Mouse (Mus musculus) Patski (cell line): Measurements from ENCODE around the gene Gtdc1. TPM values are rescaled to one million over a fixed set of nuclear protein-coding genes. Genes with fewer than 3 reads are reported as not detected.

Experiments used
- ATAC-seq: fragments of 100-300 bp; one replicate; pipeline ENCODE4 v1.8.0; 2021
- CTCF ChIA-PET: fragments of 350-600 bp; sonication (Branson Sonifier 250); formaldehyde crosslinking; loops from one replicate; lab custom pipeline; 2022; ENCODE audit warnings: inconsistent platforms; lab: Charles Lee
- POLR2A ChIA-PET: fragments of 350-600 bp; sonication (Branson Sonifier 250); formaldehyde crosslinking; loops from one replicate; lab custom pipeline; 2022; ENCODE audit warnings: antibody characterized with exemption, inconsistent platforms; lab: Charles Lee
- DNase-seq: peaks from one replicate; pipeline ENCODE4 v3.0.0-alpha.2; 2011; ENCODE audit warnings: low read depth, low spot score
- H3K27me3 ChIP-seq: fragments of 371-371 bp; one replicate; pipeline ENCODE4 v1.5.1; 2021
- CTCF ChIP-seq: fragments of 100-300 bp; IDR thresholded peaks from one replicate; pipeline ENCODE4 v1.5.1; 2021
- in situ Hi-C: fragments of 300-500 bp; cut with MboI; formaldehyde crosslinking; loops from 3 replicates; pipeline ENCODE4 v1.11.1; 2018; ENCODE audit warnings: low pct_unique_long_range_greater_than_20kb, mixed read lengths
- polyA plus RNA-seq: library from polyadenylated mRNA; unstranded; gene quantifications from one replicate; pipeline ENCODE4 v1.2.3, GENCODE M21; 2021

Gene Gtdc1
- polyA plus RNA-seq, 1 experiment from 2014 or later: 12.2 TPM

GRCm38 (mm10) chr2:44693898-44694297 lies 233.6 kb downstream of the Gtdc1 start:
- ATAC-seq (no peak), DNase-seq (no peak)
- in situ Hi-C loops: no loop called here
- no peak for TF ChIP-seq CTCF
- H3K27me3 ChIP-seq: no peaks in the 10 kb centered on the region
- CTCF ChIA-PET: interaction anchor here (1.3 to 1.5 kb wide), 2 partner anchors 10 kb away, joined by 3 to 4 read pairs; no protein-coding TSS in a partner anchor
- POLR2A ChIA-PET: no interaction called here

GRCm38 (mm10) chr2:44664049-44664448 lies 263.4 kb downstream of the Gtdc1 start:
- in situ Hi-C loops: no loop called here
- CTCF ChIA-PET: interaction anchor here (0.9 kb wide), 1 partner anchor 16 kb away, joined by 3 read pairs; no protein-coding TSS in a partner anchor
- POLR2A ChIA-PET: no interaction called here
- DNase-seq (no peak), ATAC-seq (no peak)
- TF ChIP-seq CTCF: no peak
- no peaks in the 10 kb centered on the region for H3K27me3 ChIP-seq

GRCm38 (mm10) chr2:44659870-44660269 lies 267.6 kb downstream of the Gtdc1 start:
- POLR2A ChIA-PET: no interaction called here
- in situ Hi-C loops: no loop called here
- no peak for TF ChIP-seq CTCF
- CTCF ChIA-PET: no interaction called here
- H3K27me3 ChIP-seq: no peaks in the 10 kb centered on the region
- ATAC-seq (no peak), DNase-seq (no peak)

- no peaks in the 10 kb centered on the region for H3K27me3 ChIP-seq
- ATAC-seq (no peak), DNase-seq (no peak)
- TF ChIP-seq CTCF: no peak
- ChIA-PET POLR2A (no interaction called here), CTCF (no interaction called here)
- in situ Hi-C loops: no loop called here
These were observed 268.4 kb downstream of the Gtdc1 start for GRCm38 (mm10) chr2:44659011-44659410.

- DNase-seq: no peak
- CTCF ChIA-PET: interaction anchor here (1.3 kb wide), 1 partner anchor 15 kb away, joined by 3 read pairs; no protein-coding TSS in a partner anchor
- no peak for ATAC-seq
- POLR2A ChIA-PET: no interaction called here
- no peaks in the 10 kb centered on the region for H3K27me3 ChIP-seq
- in situ Hi-C loops: no loop called here
- TF ChIP-seq CTCF: no peak
These were observed 278.9 kb downstream of the Gtdc1 start for GRCm38 (mm10) chr2:44648537-44648936.

GRCm38 (mm10) chr2:44646398-44646797 lies 281.1 kb downstream of the Gtdc1 start:
- TF ChIP-seq CTCF: no peak
- CTCF ChIA-PET: no interaction called here
- no peak for ATAC-seq

GRCm38 (mm10) chr2:44639370-44639769 lies 288.1 kb downstream of the Gtdc1 start:
- DNase-seq (peak; percentile 17), ATAC-seq (peak; percentile 96)
- POLR2A ChIA-PET: no interaction called here
- in situ Hi-C loops: no loop called here
- no peaks in the 10 kb centered on the region for H3K27me3 ChIP-seq
- TF ChIP-seq CTCF: no peak
- CTCF ChIA-PET: interaction anchor here (1.1 to 2.4 kb wide), 3 partner anchors 17 to 45 kb away, joined by 3 to 7 read pairs (median 4); no protein-coding TSS in a partner anchor

More at GRCm38 (mm10) chr2:44646398-44646797, 281.1 kb downstream of the Gtdc1 start:
- in situ Hi-C loops: no loop called here
- no peaks in the 10 kb centered on the region for H3K27me3 ChIP-seq
- POLR2A ChIA-PET: interaction anchor here (0.6 kb wide), 1 partner anchor 49 kb away, joined by 11 read pairs; no protein-coding TSS in a partner anchor
- DNase-seq: no peak

- TF ChIP-seq CTCF: no peak
- ATAC-seq (no peak), DNase-seq (no peak)
- in situ Hi-C loops: no loop called here
- H3K27me3 ChIP-seq: no peaks in the 10 kb centered on the region
- POLR2A ChIA-PET: no interaction called here
- CTCF ChIA-PET: interaction anchor here (1.2 to 2.4 kb wide), 3 partner anchors 16 to 99 kb away, joined by 4 to 7 read pairs (median 4); no protein-coding TSS in a partner anchor
These were observed 289.3 kb downstream of the Gtdc1 start for GRCm38 (mm10) chr2:44638157-44638556.

- ChIA-PET CTCF (interaction anchor here (1.0 to 2.2 kb wide), 2 partner anchors 9 to 11 kb away, joined by 3 to 10 read pairs; no protein-coding TSS in a partner anchor), POLR2A (no interaction called here)
- in situ Hi-C loops: no loop called here
- no peak for ATAC-seq
- H3K27me3 ChIP-seq: no peaks in the 10 kb centered on the region
- DNase-seq: no peak
- no peak for TF ChIP-seq CTCF
These were observed 293.5 kb downstream of the Gtdc1 start for GRCm38 (mm10) chr2:44633971-44634370.

GRCm38 (mm10) chr2:44633064-44633463 lies 294.4 kb downstream of the Gtdc1 start:
- no peak for ATAC-seq
- no peak for DNase-seq
- H3K27me3 ChIP-seq: no peaks in the 10 kb centered on the region
- TF ChIP-seq CTCF: no peak
- POLR2A ChIA-PET: no interaction called here
- CTCF ChIA-PET: interaction anchor here (1.2 to 2.2 kb wide), 2 partner anchors 10 to 14 kb away, joined by 3 to 10 read pairs; no protein-coding TSS in a partner anchor
- in situ Hi-C loops: no loop called here

- in situ Hi-C loops: no loop called here
- DNase-seq: no peak
- TF ChIP-seq CTCF: no peak
- ChIA-PET CTCF (interaction anchor here (1.2 to 2.2 kb wide), 2 partner anchors 10 to 13 kb away, joined by 3 to 10 read pairs; no protein-coding TSS in a partner anchor), POLR2A (interaction anchor here (0.7 kb wide), 1 partner anchor 80 kb away, joined by 3 read pairs; no protein-coding TSS in a partner anchor)
- no peak for ATAC-seq
- H3K27me3 ChIP-seq: no peaks in the 10 kb centered on the region
These were observed 294.9 kb downstream of the Gtdc1 start for GRCm38 (mm10) chr2:44632584-44632983.
